Mouse (Mus musculus) limb, embryonic 15.5 days (tissue): ENCODE measurements around the gene Hoxa6. TPM values are rescaled to one million over a fixed set of nuclear protein-coding genes. Genes with fewer than 3 reads are reported as not detected.
A peak's percentile ranks its signal among the peaks of the same experiment; 100 is the strongest.

Experiments
- ATAC-seq: fragments of 200-750 bp; cut with Nextera tagmentation; 2 replicates; pipeline ENCODE4 v1.8.0; 2017; ENCODE audit warnings: low read depth, moderate TSS enrichment; ENCODE audit not compliant: insufficient number of reproducible peaks, low FRiP score, low TSS enrichment
- H3K27ac ChIP-seq: fragments of 300-500 bp; sonication (generic); 2 replicates; pipeline ENCODE4 v1.5.1; 2015; ENCODE audit warnings: moderate library complexity, mild to moderate bottlenecking, inconsistent platforms
- H3K27me3 ChIP-seq: fragments of 300-500 bp; sonication (generic); 2 replicates; pipeline ENCODE4 v1.6.1; 2015; ENCODE audit warnings: inconsistent platforms
- H3K36me3 ChIP-seq: fragments of 300-500 bp; sonication (generic); 2 replicates; pipeline ENCODE4 v1.6.1; 2015; ENCODE audit warnings: inconsistent platforms
- H3K4me1 ChIP-seq: fragments of 300-500 bp; sonication (generic); 2 replicates; pipeline ENCODE4 v1.6.1; 2015; ENCODE audit warnings: inconsistent platforms
- H3K4me2 ChIP-seq: fragments of 300-500 bp; sonication (generic); 2 replicates; pipeline ENCODE4 v1.6.1; 2015; ENCODE audit warnings: mild to moderate bottlenecking, inconsistent platforms
- H3K4me3 ChIP-seq: fragments of 300-500 bp; sonication (generic); 2 replicates; pipeline ENCODE4 v1.5.1; 2015; ENCODE audit warnings: mild to moderate bottlenecking, inconsistent platforms
- H3K9ac ChIP-seq: fragments of 300-500 bp; sonication (generic); 2 replicates; pipeline ENCODE4 v1.6.1; 2015; ENCODE audit warnings: inconsistent platforms
- H3K9me3 ChIP-seq: fragments of 300-500 bp; sonication (generic); 2 replicates; pipeline ENCODE4 v1.6.1; 2016; ENCODE audit warnings: inconsistent platforms
- WGBS: fragments of 180-500 bp; shearing (Covaris S2); methylation state at CpG from one replicate; pipeline ENCODE4 v1.1.7; 2015; 5-methylcytosine and 5-hydroxymethylcytosine counted together
- polyA plus RNA-seq: library from polyadenylated mRNA; unstranded; fragments of >200 nt; fragmentation: Nextera tagmentation; extraction: Ambion mirVana; gene quantifications from 2 replicates; pipeline ENCODE4 v1.2.1, GENCODE M21; 2015

Hoxa6 gene
- polyA plus RNA-seq, 1 experiment from 2014 or later, result 1.1 TPM

- Histone ChIP-seq H3K4me1 (peaks cover 58% of the 10 kb centered on the region), H3K9me3 (no peaks in the 10 kb centered on the region), H3K4me3 (peak overlapping the region; percentile 59), H3K4me2 (peak overlapping the region; percentile 50), H3K9ac (peak overlapping the region; percentile 85), H3K27me3 (peaks cover 17% of the 10 kb centered on the region; the same call in 1 of the 2 replicates), H3K36me3 (no peaks in the 10 kb centered on the region), H3K27ac (peak overlapping the region; percentile 97)
- ATAC-seq, result no peak
- WGBS, result 1% methylated on average over 30 of the region's 30 CpGs
These were observed 31.3 kb upstream of the Hoxa6 start for GRCm38 (mm10) chr6:52239625-52240388.

DNA sequence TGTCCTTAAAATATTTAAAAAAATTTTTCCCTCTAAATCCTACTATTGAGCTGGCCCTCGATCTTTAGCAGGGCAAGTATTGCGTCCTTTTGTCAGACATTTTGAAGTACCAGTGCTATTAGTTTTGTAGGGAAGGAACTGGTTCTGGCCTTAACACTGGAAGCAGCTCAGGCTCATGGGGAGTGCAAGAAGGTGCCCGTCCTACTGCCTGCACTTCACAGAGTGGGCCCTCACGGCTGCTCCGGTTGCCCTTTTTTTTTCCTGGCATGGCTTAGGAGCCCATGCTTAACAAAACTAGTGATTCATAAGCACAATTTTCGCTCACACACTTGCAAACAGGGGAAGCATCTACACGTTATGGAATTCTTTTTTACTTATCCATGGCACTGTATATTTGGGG is 30.5 kb upstream of the Hoxa6 start:
- peak overlapping the region; percentile 37; the same call in 1 of the 2 replicates for H3K9ac ChIP-seq

DNA sequence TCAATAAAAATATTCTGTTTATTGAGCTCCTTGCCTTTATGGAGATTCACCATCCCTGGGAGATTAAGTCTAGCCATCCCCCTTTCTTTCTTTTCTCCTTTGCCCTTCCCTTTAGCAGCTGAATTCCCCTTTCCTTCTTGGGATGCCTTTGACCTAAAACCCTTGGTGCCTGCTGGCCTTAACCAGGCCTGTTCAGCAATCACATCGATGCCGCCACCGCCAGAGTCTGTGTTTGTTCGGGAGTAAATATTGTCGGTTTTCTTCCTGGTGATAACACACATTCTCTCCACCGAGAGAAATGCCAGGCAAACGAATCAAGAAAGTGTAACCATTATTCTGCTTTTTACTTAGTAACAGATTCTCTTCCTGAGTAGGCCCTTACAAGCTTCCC is 29.6 kb upstream of the Hoxa6 start:
- Histone ChIP-seq H3K4me1 (peaks cover 52% of the 10 kb centered on the region), H3K36me3 (no peaks in the 10 kb centered on the region), H3K27me3 (peaks cover 17% of the 10 kb centered on the region; the same call in 1 of the 2 replicates), H3K4me2 (peak overlapping the region; percentile 67), H3K9ac (peak overlapping the region; percentile 42; the same call in 1 of the 2 replicates), H3K9me3 (no peaks in the 10 kb centered on the region), H3K4me3 (peak overlapping the region; percentile 59), H3K27ac (peak overlapping the region; percentile 96)
- ATAC-seq, result no peak
- 6% methylated on average over 7 of the region's 7 CpGs for WGBS

More for the DNA sequence above, 30.5 kb upstream of the Hoxa6 start:
- no peaks in the 10 kb centered on the region for H3K9me3 ChIP-seq
- H3K36me3 ChIP-seq, result no peaks in the 10 kb centered on the region
- H3K27ac ChIP-seq, result peak overlapping the region; percentile 62
- peak overlapping the region; percentile 59 for H3K4me3 ChIP-seq
- H3K4me2 ChIP-seq, result peak overlapping the region; percentile 67
- ATAC-seq, result no peak
- H3K4me1 ChIP-seq, result peaks cover 59% of the 10 kb centered on the region
- peaks cover 17% of the 10 kb centered on the region; the same call in 1 of the 2 replicates for H3K27me3 ChIP-seq
- whole genome bisulfite sequencing, result 7% methylated on average over 7 of the region's 7 CpGs

GRCm38 (mm10) chr6:52237346-52238154 is 29.0 kb upstream of the Hoxa6 start:
- Histone ChIP-seq H3K27ac (peak overlapping the region; percentile 96), H3K4me2 (peak overlapping the region; percentile 67), H3K4me1 (peaks cover 46% of the 10 kb centered on the region), H3K27me3 (peaks cover 14% of the 10 kb centered on the region; the same call in 1 of the 2 replicates), H3K9ac (peak overlapping the region; percentile 42; the same call in 1 of the 2 replicates), H3K36me3 (no peaks in the 10 kb centered on the region), H3K4me3 (peak overlapping the region; percentile 59), H3K9me3 (no peaks in the 10 kb centered on the region)
- ATAC-seq, result no peak
- WGBS, result 12% methylated on average over 10 of the region's 10 CpGs

DNA sequence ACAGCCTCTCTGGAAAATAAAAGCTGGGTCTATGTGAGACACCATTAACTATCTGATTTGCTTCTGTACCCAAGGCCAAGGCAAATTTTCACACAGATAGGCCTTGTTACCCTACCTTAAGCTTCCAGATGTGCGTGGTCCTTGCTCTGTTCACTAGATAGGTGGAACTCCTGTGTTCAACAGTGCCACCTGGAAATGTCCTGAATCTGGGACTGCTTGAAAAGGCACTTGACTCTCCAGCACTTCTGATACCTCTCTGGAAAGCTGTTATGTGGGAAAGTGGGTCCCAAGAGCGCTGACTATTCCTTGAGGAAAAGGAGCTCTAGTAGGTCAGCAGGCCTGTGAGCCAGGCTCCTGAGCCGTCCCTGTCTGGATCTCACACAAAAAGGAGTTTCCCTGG is 28.3 kb upstream of the Hoxa6 start:
- no peak for ATAC-seq
- Histone ChIP-seq H3K9ac (peak overlapping the region; percentile 20; the same call in 1 of the 2 replicates), H3K27ac (peak overlapping the region; percentile 96), H3K4me3 (peak overlapping the region; percentile 59), H3K36me3 (no peaks in the 10 kb centered on the region), H3K27me3 (peaks cover 11% of the 10 kb centered on the region; the same call in 1 of the 2 replicates), H3K4me2 (peak overlapping the region; percentile 67), H3K9me3 (no peaks in the 10 kb centered on the region), H3K4me1 (peaks cover 41% of the 10 kb centered on the region)
- 27% methylated on average over 3 of the region's 3 CpGs for WGBS

DNA sequence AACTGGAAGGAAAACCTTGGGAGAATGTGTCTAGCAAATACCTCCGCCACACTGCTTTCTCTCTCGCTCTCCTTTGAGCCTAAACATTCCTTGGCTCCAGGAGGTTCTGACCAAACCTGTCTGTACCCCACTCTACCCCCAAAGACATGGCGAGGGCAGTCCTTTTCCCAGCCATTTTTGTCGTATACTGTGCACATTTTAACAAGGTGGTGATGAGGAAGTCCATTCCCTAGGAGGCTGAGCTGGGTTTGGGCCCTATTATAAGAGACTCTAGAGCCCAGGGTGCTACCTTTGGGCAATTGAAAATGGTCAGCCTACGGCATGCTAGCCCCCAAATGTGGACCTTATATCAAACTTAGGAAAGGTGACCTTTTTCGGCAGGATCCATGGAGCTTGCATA is 27.3 kb upstream of the Hoxa6 start:
- no peak for ATAC-seq
- H3K4me3 ChIP-seq, result peak overlapping the region; percentile 59
- no peaks in the 10 kb centered on the region for H3K36me3 ChIP-seq
- H3K4me1 ChIP-seq, result peaks cover 32% of the 10 kb centered on the region
- 35% methylated on average over 6 of the region's 6 CpGs for WGBS
- H3K9me3 ChIP-seq, result no peaks in the 10 kb centered on the region
- H3K9ac ChIP-seq, result peak overlapping the region; percentile 85; the same call in 1 of the 2 replicates
- peaks cover 4% of the 10 kb centered on the region; the same call in 1 of the 2 replicates for H3K27me3 ChIP-seq
- peak overlapping the region; percentile 67 for H3K4me2 ChIP-seq
- peak overlapping the region; percentile 96 for H3K27ac ChIP-seq

GRCm38 (mm10) chr6:52235267-52235666 is 26.7 kb upstream of the Hoxa6 start:
- H3K4me3 ChIP-seq, result peak overlapping the region; percentile 59
- H3K9ac ChIP-seq, result peak overlapping the region; percentile 85; the same call in 1 of the 2 replicates
- peak overlapping the region; percentile 96 for H3K27ac ChIP-seq
- H3K9me3 ChIP-seq, result no peaks in the 10 kb centered on the region
- 23% methylated on average over 9 of the region's 9 CpGs for WGBS
- no peak for ATAC-seq
- H3K4me1 ChIP-seq, result peaks cover 27% of the 10 kb centered on the region
- H3K36me3 ChIP-seq, result no peaks in the 10 kb centered on the region
- H3K27me3 ChIP-seq, result peaks cover 3% of the 10 kb centered on the region; the same call in 1 of the 2 replicates
- H3K4me2 ChIP-seq, result peak overlapping the region; percentile 67

- H3K4me2 ChIP-seq, result peak overlapping the region; percentile 67
- peak overlapping the region; percentile 96 for H3K27ac ChIP-seq
- no peaks in the 10 kb centered on the region for H3K9me3 ChIP-seq
- 1% methylated on average over 67 of the region's 68 CpGs for whole genome bisulfite sequencing
- no peaks in the 10 kb centered on the region for H3K36me3 ChIP-seq
- ATAC-seq, result peak; percentile 42; the same call in 1 of the 2 replicates
- H3K4me3 ChIP-seq, result peak overlapping the region; percentile 59
- H3K4me1 ChIP-seq, result peaks cover 27% of the 10 kb centered on the region
- peak overlapping the region; percentile 85 for H3K9ac ChIP-seq
- no peaks in the 10 kb centered on the region; the same call in 1 of the 2 replicates for H3K27me3 ChIP-seq
These were observed 26.1 kb upstream of the Hoxa6 start for GRCm38 (mm10) chr6:52234428-52235140.

GRCm38 (mm10) chr6:52233546-52234427 is 25.3 kb upstream of the Hoxa6 start:
- ATAC-seq, result peak; percentile 57
- H3K4me2 ChIP-seq, result peak overlapping the region; percentile 67
- H3K36me3 ChIP-seq, result no peaks in the 10 kb centered on the region
- H3K27ac ChIP-seq, result peak overlapping the region; percentile 96
- H3K9ac ChIP-seq, result peak overlapping the region; percentile 85
- H3K4me1 ChIP-seq, result peaks cover 27% of the 10 kb centered on the region
- under 1% methylated on average over 70 of the region's 70 CpGs for WGBS
- H3K9me3 ChIP-seq, result no peaks in the 10 kb centered on the region
- no peaks in the 10 kb centered on the region; the same call in 1 of the 2 replicates for H3K27me3 ChIP-seq
- peak overlapping the region; percentile 59 for H3K4me3 ChIP-seq

GRCm38 (mm10) chr6:52232984-52233545 is 24.5 kb upstream of the Hoxa6 start:
- H3K27ac ChIP-seq, result peak overlapping the region; percentile 96
- peak overlapping the region; percentile 85 for H3K9ac ChIP-seq
- peaks cover 27% of the 10 kb centered on the region for H3K4me1 ChIP-seq
- no peaks in the 10 kb centered on the region for H3K36me3 ChIP-seq
- peak overlapping the region; percentile 67 for H3K4me2 ChIP-seq
- no peaks in the 10 kb centered on the region for H3K9me3 ChIP-seq
- no peaks in the 10 kb centered on the region; the same call in 1 of the 2 replicates for H3K27me3 ChIP-seq
- ATAC-seq, result no peak
- H3K4me3 ChIP-seq, result peak overlapping the region; percentile 59
- 1% methylated on average over 23 of the region's 23 CpGs for WGBS
